Mouse (Mus musculus) left cerebral cortex, postnatal 36 days (tissue): ENCODE data around the gene Fcf1. TPM values are rescaled to one million over a fixed set of nuclear protein-coding genes. Genes with fewer than 3 reads are reported as not detected.

Experiments
- DNase-seq, 2 experiments: peaks; one replicate each; pipeline ENCODE4 v3.0.0; 2021 to 2022; ENCODE audit warnings: low spot score in 2 of 2, mixed read lengths in 1 of 2
- intact Hi-C: fragments of 180-260 bp; cut with DNase I; formaldehyde crosslinking; loops from one replicate; pipeline ENCODE4 v1.15.1; 2025
- total RNA-seq, 2 experiments: library from RNA; stranded (reverse); gene quantifications; 2 replicates each; pipeline ENCODE4 v1.2.3; 2021

Fcf1 gene
- total RNA-seq, 2 experiments from 2014 or later = 30.1 to 34.3 TPM

DNA sequence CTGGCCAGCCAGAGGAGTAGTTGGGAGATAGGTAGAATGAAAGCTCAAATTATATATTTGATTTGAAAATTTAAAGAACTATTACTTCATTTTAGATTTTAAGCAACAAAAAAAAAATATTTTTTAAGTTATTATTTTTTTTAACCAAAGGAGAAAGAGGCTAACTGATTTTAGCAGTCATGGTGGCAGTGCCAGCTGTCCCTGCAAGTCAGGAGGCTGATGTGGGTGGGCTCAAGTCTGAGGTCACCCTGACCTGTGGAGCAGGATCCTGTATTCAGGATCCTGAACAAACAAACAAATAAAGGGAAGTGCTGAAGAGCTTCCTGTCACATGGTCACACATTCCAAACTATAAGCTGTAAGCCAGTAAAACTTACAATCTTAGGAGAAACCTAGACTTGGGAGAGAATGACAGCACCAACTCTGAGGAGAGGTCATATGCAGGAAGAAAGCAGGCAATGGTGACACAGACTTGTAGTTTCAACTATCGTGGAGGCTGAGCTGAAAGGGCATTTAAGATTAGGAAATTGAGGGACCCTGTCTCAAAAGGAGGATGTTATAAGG, 11.8 kb upstream of the Fcf1 start:
- DNase-seq = no peak
- intact Hi-C loops = no loop called here

GRCm38 (mm10) chr12:84962606-84963005, 8.1 kb upstream of the Fcf1 start:
- DNase-seq = no peak
- intact Hi-C loops = no loop called here

GRCm38 (mm10) chr12:84968831-84969655, 1.7 kb upstream of the Fcf1 start:
- DNase-seq = no peak
- intact Hi-C loops = no loop called here

DNA sequence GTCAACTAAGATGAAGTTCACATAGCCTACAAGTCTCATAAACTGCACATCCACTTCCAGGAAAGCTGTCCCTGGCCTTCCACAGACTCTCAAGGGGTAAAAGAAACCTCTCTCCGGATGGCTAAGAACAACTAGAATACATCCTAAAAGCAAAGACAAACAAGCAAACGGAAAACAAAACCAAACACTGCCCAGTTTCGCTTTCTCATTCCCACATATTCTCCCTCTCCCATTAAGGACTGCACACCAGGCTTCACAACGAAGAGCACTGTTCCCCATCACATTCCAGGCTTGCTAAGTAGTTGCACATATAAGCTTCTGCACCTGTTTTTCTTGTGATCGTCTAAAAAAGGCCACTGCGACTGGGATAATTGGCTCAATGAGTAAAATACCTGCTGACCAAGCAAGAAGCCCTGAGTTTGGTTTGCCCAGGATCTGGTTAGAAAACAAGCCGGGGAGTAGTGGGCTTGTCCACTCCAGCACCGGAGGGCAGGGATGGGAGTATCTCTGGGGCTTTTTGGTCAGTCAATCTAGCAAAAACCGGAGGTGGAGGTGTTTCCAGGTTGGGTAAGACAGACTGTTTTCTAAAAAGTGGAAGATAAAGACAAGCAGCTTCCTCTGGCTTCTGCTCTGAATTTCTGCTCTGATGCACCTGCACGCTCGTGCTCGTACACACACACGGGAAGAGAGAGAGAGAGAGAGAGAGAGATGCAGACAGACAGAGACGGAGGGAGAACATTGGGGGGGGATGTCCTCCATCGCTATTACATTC, 855 bp upstream of the Fcf1 start:
- intact Hi-C loops = loop anchor here (10.0 kb wide), 1 partner anchor 185 kb away; no protein-coding TSS in a partner anchor
- no peak for DNase-seq

DNA sequence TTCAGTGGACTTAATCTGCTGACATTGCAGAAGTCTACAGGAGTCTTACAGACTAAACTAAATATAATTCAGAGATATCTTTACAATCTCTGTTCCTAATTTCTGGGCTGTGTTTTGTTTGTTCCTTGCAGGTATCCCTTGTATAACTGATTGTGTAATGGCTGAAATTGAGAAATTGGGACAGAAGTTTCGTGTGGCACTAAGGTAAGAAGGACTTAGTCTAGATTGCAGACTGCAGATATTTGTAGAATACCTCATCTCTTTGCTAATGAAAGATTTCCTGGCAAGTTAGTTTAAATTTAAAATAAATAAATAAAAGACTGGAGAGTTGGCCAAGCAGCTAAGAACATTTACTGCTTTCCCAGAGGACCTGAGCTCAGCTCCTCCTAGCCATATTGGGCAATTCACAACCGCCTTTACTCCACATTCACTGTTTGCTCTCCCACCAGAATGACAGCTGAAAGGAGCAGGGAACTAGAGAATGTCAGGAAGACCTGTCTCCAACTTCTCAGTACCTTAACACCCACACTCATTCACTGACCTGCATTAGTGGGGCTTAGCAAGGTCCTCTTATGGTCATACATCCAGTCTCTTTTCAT, 8.7 kb downstream of the Fcf1 start:
- no peak for DNase-seq
- intact Hi-C loops = loop anchor here (10.0 kb wide), 1 partner anchor 195 kb away; no protein-coding TSS in a partner anchor

DNA sequence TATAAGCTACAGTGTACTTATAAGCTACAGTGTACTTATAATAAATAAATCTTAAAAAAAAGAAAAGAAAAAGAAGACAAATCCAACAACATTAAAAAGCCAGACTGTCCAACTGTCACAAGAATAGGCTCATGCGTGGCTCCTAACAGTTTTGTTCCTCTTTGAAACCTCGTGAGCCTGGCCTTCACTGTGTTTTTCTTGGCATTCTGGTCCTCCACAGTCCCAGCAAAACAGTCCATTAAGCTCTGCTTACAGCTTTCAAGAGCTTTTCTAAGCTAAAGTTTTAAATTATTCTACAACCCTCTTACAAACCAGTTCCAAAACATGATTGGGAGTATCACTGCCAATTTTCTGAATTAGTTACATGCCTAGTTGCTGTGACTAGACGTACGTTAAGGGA, 18.8 kb downstream of the Fcf1 start:
- no peak for DNase-seq
- intact Hi-C loops = no loop called here

GRCm38 (mm10) chr12:84995112-84995761, 24.5 kb downstream of the Fcf1 start:
- intact Hi-C loops = no loop called here
- no peak for DNase-seq

- peak; percentile 97 to 98 for DNase-seq
- intact Hi-C loops = no loop called here
These were observed 25.4 kb downstream of the Fcf1 start, which contains the start of gene Ylpm1 for GRCm38 (mm10) chr12:84996083-84996496. Gene Ylpm1 (plus strand): TSS chr12:84996321.

GRCm38 (mm10) chr12:84996501-84997398, 26.1 kb downstream of the Fcf1 start:
- intact Hi-C loops = no loop called here
- peak in 1 of 2 experiments; percentile 20 for DNase-seq

DNA sequence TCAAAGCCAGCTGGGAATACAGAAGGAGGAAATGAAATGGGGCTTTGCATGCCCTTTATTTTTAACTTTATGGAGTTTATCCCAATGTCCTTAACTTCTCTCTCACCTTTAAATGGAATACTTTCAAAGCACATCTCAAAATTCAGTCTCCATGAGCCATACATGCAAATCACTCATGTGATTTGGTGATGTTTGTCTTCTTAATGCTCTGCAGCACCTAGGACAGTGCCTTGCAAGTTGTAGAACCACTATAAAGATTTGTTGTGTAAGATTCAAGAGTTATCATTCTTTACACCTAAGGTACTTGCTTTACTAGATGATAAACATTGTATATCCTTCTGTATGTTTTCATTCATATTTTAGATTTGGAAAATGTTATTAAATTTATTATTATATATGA, 28.4 kb downstream of the Fcf1 start:
- DNase-seq = no peak
- intact Hi-C loops = no loop called here

GRCm38 (mm10) chr12:85006206-85006605, 35.5 kb downstream of the Fcf1 start:
- intact Hi-C loops = no loop called here
- no peak for DNase-seq

GRCm38 (mm10) chr12:85007021-85007420, 36.3 kb downstream of the Fcf1 start:
- intact Hi-C loops = no loop called here
- no peak for DNase-seq

DNA sequence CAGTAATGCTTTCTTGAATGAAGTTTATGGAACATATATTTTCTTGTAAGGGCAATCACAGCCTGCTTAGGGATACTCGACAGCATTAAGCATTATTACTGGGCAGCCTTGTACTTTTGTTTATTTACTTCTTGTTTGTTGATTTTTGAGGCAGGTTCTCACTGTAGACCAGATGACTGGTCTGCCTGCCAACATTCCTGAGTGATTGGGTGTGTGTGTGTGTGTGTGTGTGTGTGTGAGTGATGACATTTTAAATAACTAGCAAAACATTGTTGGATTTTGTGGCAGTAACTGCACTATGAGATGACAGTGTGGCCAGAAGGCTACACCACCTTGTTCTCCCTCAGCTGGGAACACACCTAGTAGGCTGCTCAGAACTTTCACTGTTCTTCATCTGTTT, 39.1 kb downstream of the Fcf1 start:
- intact Hi-C loops = no loop called here
- DNase-seq = no peak

DNA sequence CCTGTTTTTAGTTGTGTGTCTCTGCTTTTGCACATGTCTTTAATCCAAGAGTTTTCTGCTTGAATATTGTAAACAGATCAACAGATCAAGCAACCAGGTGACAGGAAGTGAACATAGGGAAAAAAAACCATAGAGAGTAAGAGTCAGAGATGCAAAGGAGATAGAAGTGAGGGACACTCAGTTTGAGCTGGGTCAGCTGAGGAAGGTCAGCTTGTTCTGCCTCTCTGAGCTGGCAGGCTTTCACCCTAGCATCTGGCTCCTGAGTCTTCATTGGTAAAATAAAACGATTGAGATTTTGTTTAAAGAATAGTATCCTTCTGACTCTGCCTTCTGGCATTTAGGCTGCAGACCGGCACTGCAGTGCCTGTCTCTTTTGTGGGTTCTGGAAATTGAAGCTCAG, 39.8 kb downstream of the Fcf1 start:
- DNase-seq = no peak
- intact Hi-C loops = no loop called here

DNA sequence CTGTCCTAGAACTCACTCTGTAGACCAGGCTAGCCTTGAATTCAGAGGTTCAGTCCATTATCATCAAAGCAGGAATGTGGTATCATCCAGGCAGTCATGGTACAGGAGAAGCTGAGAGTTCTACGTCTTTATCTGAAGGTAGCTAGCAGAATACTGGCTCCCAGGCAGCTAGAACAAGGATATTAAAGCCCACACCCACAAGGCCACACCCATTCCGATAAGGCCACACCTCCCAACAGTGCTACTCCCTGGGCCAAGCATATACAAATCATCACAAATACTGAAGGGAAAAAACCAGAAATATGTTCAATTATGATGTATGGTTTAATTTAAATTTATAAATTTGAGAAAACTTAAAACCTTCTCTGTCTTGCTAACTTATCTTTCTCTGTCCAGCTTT, 41.5 kb downstream of the Fcf1 start:
- DNase-seq = no peak
- intact Hi-C loops = no loop called here

DNA sequence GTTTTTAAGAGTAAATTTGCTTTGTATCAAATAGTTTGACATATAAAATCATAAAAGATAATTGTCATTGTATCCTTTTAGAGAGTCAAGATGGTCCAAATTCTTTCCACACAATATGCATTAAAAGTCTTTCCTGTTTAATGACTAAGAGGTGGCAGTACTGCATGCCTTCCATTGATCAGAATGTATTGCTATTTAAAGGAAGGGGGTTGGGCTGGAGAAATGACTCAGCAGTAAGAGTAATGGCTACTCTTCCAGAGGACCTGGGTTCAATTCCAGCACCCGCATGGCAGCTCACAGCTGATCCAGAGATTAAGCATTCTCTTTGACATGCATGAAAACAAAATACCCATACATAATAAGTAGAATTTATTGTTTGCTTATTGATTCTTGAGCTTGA, 51.4 kb downstream of the Fcf1 start:
- intact Hi-C loops = no loop called here
- DNase-seq = no peak

DNA sequence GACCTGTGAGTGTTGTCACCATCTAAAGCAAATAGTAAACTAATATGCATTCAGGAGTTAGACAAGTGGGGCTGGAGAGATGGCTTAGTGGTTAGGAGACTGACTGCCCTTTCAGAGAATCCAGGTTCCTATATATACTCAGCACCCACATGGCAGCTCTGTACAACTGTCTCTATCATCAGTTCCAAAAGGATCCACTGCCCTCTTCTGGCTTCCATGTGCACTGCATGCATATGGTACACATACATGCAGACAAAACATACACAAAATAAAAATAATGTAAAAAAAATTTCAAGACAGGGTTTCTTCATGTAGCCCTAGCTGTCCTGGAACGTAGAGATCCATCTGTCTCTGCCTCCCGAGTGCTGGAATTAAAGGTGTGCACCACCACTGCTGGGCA, 62.0 kb downstream of the Fcf1 start:
- intact Hi-C loops = no loop called here
- no peak for DNase-seq
